Mouse (Mus musculus) B cell, adult 62 days (primary cell): ENCODE results near the gene Mcm3. TPM values are rescaled to one million over a fixed set of nuclear protein-coding genes. Genes with fewer than 3 reads are reported as not detected.

ENCODE experiments used
- total RNA-seq: library from RNA; stranded (reverse); gene quantifications from 4 replicates; pipeline ENCODE4 v1.2.4, GENCODE M21; 2023

Gene Mcm3
- 47.0 to 55.3 TPM (median 47.9 TPM) in 4 replicates for total RNA-seq

GRCm38 (mm10) chr1:20819771-20820605, at the start of gene Mcm3:
TSS of gene Mcm3 (minus strand) at chr1:20820312.

GRCm38 (mm10) chr1:20790517-20790916, 29.6 kb downstream of the Mcm3 start, which contains the start of gene Il17f:
TSS of gene Il17f (minus strand) at chr1:20790617.

Other genes starting within 250 kb of the Mcm3 start
- gene Pkhd1, start 202.2 kb downstream of the Mcm3 start, total RNA-seq: not detected in 4 replicates
- not detected in 4 replicates for gene Il17a, start 89.4 kb downstream of the Mcm3 start, total RNA-seq
- gene Il17f, start 29.7 kb downstream of the Mcm3 start, total RNA-seq: 1.5 to 2.3 TPM (median 1.7 TPM) in 4 replicates
- gene Paqr8, start 70.3 kb upstream of the Mcm3 start, total RNA-seq: 1.9 to 2.9 TPM (median 2.5 TPM) in 4 replicates
- gene Efhc1, start 131.3 kb upstream of the Mcm3 start, total RNA-seq: 0.63 to 0.85 TPM (median 0.74 TPM) in 4 replicates